Mouse (Mus musculus): ENCODE results near the gene Ms4a5.

GRCm38 (mm10) chr19:11234921-11235735 lies 48.5 kb downstream of the Ms4a5 start:
- TF ChIP-seq CTCF (IDR thresholded peaks at IDR 0.05; ENCODE audit: low read depth) (no peak), EP300 (IDR thresholded peaks at IDR 0.05; ENCODE audit: low read depth) (no peak)
